18 mouse cellular contexts compared by ENCODE assay signal in genomic region chr2:131740456-131740855, GRCm38 (mm10).
DNase-seq lines count a peak whose midpoint lies in the region; ATAC-seq lines count a peak whose summit lies in the region.
"Had no signal": no experiment of that assay in that cellular context is flagged by ENCODE, and none has a peak within 500 bp of the region (broad histone marks: within the 10 kb centered on the region; RNA-seq: fewer than 3 reads in every experiment).

No protein-coding gene starts in this region.

- intact Hi-C loops in left cerebral cortex, postnatal 25 days (cut with DNase I) = loop anchor here (2.0 kb wide), 1 partner anchor 70 kb away; no protein-coding TSS in a partner anchor

- DNase-seq in frontal cortex, postnatal 10 days (ENCODE audit: low spot score in 2 of 2) = no peak
- peak; percentile 21 to 71 for DNase-seq in left cerebral cortex, postnatal 25 days (ENCODE audit: low spot score in 2 of 2)
- DNase-seq in left cerebral cortex, adult 8-10 months (ENCODE audit: low spot score in 2 of 2) = no peak
- peak; percentile 62 to 85 for DNase-seq in layer of hippocampus, adult 18-20 months (ENCODE audit: low spot score in 2 of 2)
- peak; percentile 60 to 68 for DNase-seq in layer of hippocampus, postnatal 36 days
- DNase-seq in ovary, postnatal 36 days (ENCODE audit: low spot score) = no peak
- DNase-seq in cerebellum, postnatal 36 days = no peak
- DNase-seq: adrenal gland, postnatal 25 days; cerebellum, adult 9-10 months; gastrocnemius, postnatal 36 days; kidney, adult 18-20 months; kidney, postnatal 10 days; lung, adult 18-20 months; midbrain, embryonic 14.5 days; right cerebral cortex, postnatal 4 days; thymus, postnatal 25 days had no signal

- peak; percentile 92 for ATAC-seq in frontal cortex, adult (ENCODE audit: low TSS enrichment)
- ATAC-seq: forebrain, embryonic 14.5 days had no signal

Comparison
In these comparisons a context has a peak if more than half of its experiments do, and no peak if none do; other contexts are left out.
1. DNase-seq: peak in left cerebral cortex, postnatal 25 days (2 of 2), layer of hippocampus, adult 18-20 months (2 of 2) and layer of hippocampus, postnatal 36 days (2 of 2); none in frontal cortex, postnatal 10 days (0 of 2), left cerebral cortex, adult 8-10 months (0 of 2), ovary, postnatal 36 days (single experiment) and cerebellum, postnatal 36 days (0 of 2).